Mouse (Mus musculus): ENCODE data around the gene Narfl. TPM values are rescaled to one million over a fixed set of nuclear protein-coding genes. Genes with fewer than 3 reads are reported as not detected.

Gene Narfl
- total and polyA plus RNA-seq, 3 experiments, result 30.6 to 34.3 TPM; not detected in 1

DNA sequence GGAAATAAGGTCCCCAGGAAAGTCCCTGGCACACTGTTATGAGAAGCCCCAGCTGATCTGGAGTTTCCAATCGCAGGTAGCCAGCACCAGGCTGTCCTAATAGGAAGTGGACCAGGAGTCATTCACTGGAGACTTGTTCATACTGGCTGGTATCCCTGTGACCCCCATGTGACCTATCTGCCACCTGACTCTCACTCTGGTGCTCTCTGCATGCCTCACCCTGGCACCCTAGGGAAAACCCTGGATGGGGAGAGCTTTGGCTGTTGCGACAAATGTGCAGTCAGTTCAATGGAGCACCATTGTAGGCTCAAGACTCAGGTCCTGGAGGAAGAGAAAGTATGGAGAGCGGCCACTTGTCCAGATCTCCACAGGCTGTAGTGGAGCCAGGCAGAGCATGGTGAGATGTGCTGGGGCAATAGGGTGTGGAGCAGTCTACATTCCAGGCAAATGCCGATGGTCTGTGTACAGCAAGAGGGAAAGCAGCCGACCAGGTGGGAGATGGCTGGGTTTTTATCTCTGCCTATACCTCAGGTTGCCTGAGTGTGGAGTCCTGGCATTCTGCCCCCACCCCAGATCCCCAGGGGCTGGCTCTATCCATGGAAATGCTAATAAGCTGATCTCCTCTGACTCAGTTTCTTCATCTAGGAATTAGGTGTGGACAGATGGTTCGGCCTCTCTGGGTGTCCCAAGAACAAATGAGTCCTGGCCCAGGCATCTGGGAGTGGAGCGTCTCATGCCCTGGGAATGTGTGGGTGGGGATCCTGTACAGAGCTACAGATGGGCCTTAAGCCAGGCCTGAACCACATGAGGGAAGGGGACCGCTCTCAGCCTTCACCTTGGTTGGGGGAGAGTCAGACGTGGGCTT is 17.0 kb upstream of the Narfl start:
- Histone ChIP-seq H3K27me3 (ENCODE audit: control insufficient read depth in 1 of 2, insufficient read depth in 2 of 2, low read length in 2 of 2) (peaks cover 0 to 10% of the 10 kb centered on the region in 2 experiments; a peak in 3 of 4 replicates), H3K4me3 (ENCODE audit: control insufficient read depth in 1 of 2, insufficient read depth in 1 of 2, low read depth in 2 of 2, low read length in 2 of 2) (no peak overlapping the region), H3K79me2 (ENCODE audit: control insufficient read depth, insufficient read depth, low read length, poor library complexity) (no peaks in the 10 kb centered on the region), H3K4me1 (ENCODE audit: control insufficient read depth in 1 of 2, insufficient read depth in 2 of 2, low read length in 2 of 2) (no peaks in the 10 kb centered on the region), H3K36me3 (ENCODE audit: control insufficient read depth in 1 of 2, insufficient read depth in 2 of 2, low read length in 2 of 2) (no peaks in the 10 kb centered on the region), H3K9me3 (replicated peaks; ENCODE audit: insufficient read depth, low read length) (no peaks in the 10 kb centered on the region), H3K27ac (ENCODE audit: control insufficient read depth, low read depth, low read length) (no peak overlapping the region), H3K9ac (ENCODE audit: control insufficient read depth, low read depth, low read length, poor library complexity, severe bottlenecking) (no peak overlapping the region)
- DNase-seq (ENCODE audit: low read depth, low spot score), result no peak
- TF ChIP-seq USF1 (IDR thresholded peaks at IDR 0.05; ENCODE audit: low read depth, low read length) (no peak), TCF12 (IDR thresholded peaks at IDR 0.05; ENCODE audit: low read depth, low read length) (no peak), UBTF (IDR thresholded peaks at IDR 0.05; ENCODE audit: borderline replicate concordance, insufficient read depth, low read depth, low read length) (no peak), TBP (IDR thresholded peaks at IDR 0.05; ENCODE audit: low read depth, low read length) (no peak), CHD2 (IDR thresholded peaks at IDR 0.05; ENCODE audit: low read length) (no peak), ZNF384 (IDR thresholded peaks at IDR 0.05; ENCODE audit: low read depth, low read length) (no peak), GABPA (IDR thresholded peaks at IDR 0.05; ENCODE audit: low read depth, low read length) (no peak), EP300 (IDR thresholded peaks at IDR 0.05; ENCODE audit: low read depth in 1 of 2, low read length in 2 of 2) (no peak), POLR2A (IDR thresholded peaks at IDR 0.05; ENCODE audit: control insufficient read depth in 1 of 2, insufficient read depth in 1 of 2, low read depth in 1 of 2, low read length in 2 of 2, poor library complexity in 1 of 2) (no peak)

DNA sequence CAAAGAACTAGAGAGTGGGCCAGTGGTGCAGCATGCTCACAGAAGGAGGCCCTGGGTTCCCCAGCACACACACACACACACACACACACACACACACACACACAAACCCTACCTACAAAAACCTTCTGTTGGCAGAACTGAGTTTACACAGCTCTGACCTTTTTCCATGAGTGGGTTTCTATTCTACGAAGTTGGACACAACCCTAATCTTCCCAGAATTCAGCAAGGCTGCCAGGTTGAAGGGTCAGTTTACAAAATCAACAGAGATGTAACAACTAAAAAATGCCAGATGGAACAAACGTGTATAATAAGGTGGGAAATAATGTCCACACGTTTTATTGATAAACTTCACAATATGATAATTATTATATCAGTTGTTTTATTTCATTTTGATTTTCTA is 15.9 kb upstream of the Narfl start:
- Histone ChIP-seq H3K4me1 (ENCODE audit: control insufficient read depth in 1 of 2, insufficient read depth in 2 of 2, low read length in 2 of 2) (no peaks in the 10 kb centered on the region), H3K9ac (ENCODE audit: control insufficient read depth, low read depth, low read length, poor library complexity, severe bottlenecking) (no peak overlapping the region), H3K36me3 (ENCODE audit: control insufficient read depth in 1 of 2, insufficient read depth in 2 of 2, low read length in 2 of 2) (no peaks in the 10 kb centered on the region), H3K4me3 (ENCODE audit: control insufficient read depth in 1 of 2, insufficient read depth in 1 of 2, low read depth in 2 of 2, low read length in 2 of 2) (no peak overlapping the region), H3K27ac (ENCODE audit: control insufficient read depth, low read depth, low read length) (no peak overlapping the region), H3K79me2 (ENCODE audit: control insufficient read depth, insufficient read depth, low read length, poor library complexity) (no peaks in the 10 kb centered on the region), H3K9me3 (replicated peaks; ENCODE audit: insufficient read depth, low read length) (no peaks in the 10 kb centered on the region), H3K27me3 (ENCODE audit: control insufficient read depth in 1 of 2, insufficient read depth in 2 of 2, low read length in 2 of 2) (peaks cover 3 to 11% of the 10 kb centered on the region in 2 experiments)
- TF ChIP-seq NELFE (IDR thresholded peaks at IDR 0.05; ENCODE audit: low read depth, low read length) (no peak), ZMIZ1 (IDR thresholded peaks at IDR 0.05; ENCODE audit: low read depth, low read length) (no peak), HCFC1 (IDR thresholded peaks at IDR 0.05; ENCODE audit: low read depth, low read length) (no peak), CTCF (IDR thresholded peaks at IDR 0.05 in 2 of 3, conservative IDR thresholded peaks at IDR 0.05 in 1 of 3; ENCODE audit: control insufficient read depth in 1 of 3, insufficient read depth in 1 of 3, low read depth in 2 of 3, low read length in 3 of 3, poor library complexity in 1 of 3, severe bottlenecking in 1 of 3) (no peak), MAFK (IDR thresholded peaks at IDR 0.05; ENCODE audit: borderline replicate concordance, low read depth, low read length) (no peak), MAZ (IDR thresholded peaks at IDR 0.05; ENCODE audit: low read depth, low read length) (no peak), MXI1 (IDR thresholded peaks at IDR 0.05; ENCODE audit: low read depth, low read length) (no peak), KAT2A (conservative IDR thresholded peaks at IDR 0.05; ENCODE audit: low read depth, low read length) (no peak), TBP (IDR thresholded peaks at IDR 0.05; ENCODE audit: low read depth, low read length) (no peak), POLR2AphosphoS5 (IDR thresholded peaks at IDR 0.05; ENCODE audit: borderline replicate concordance, low read depth, low read length) (no peak), JUND (IDR thresholded peaks at IDR 0.05; ENCODE audit: low read depth, low read length) (no peak), RCOR1 (IDR thresholded peaks at IDR 0.05; ENCODE audit: low read depth, low read length) (no peak), MYB (IDR thresholded peaks at IDR 0.05; ENCODE audit: low read depth, low read length) (no peak), GATA1 (IDR thresholded peaks at IDR 0.05; ENCODE audit: low read depth, low read length) (no peak), E2F4 (IDR thresholded peaks at IDR 0.05; ENCODE audit: borderline replicate concordance, low read depth, low read length) (no peak)
- DNase-seq (ENCODE audit: low read depth, low spot score), result no peak
